Mouse (Mus musculus) liver, postnatal 0 days (tissue): ENCODE results near the gene Ampd3. TPM values are rescaled to one million over a fixed set of nuclear protein-coding genes. Genes with fewer than 3 reads are reported as not detected.

Experiments
- ATAC-seq: fragments of 200-750 bp; cut with Nextera tagmentation; 2 replicates; pipeline ENCODE4 v1.8.0; 2017; ENCODE audit warnings: mild to moderate bottlenecking, moderate library complexity
- DNase-seq: peaks from one replicate; pipeline ENCODE4 v3.0.0-alpha.2; 2016
- H3K27ac ChIP-seq: fragments of 300-500 bp; sonication (generic); 2 replicates; pipeline ENCODE4 v1.5.1; 2014; ENCODE audit warnings: antibody characterized with exemption, moderate library complexity, mild to moderate bottlenecking, low read depth
- H3K27me3 ChIP-seq: fragments of 300-500 bp; sonication (generic); 2 replicates; pipeline ENCODE4 v1.6.1; 2014; ENCODE audit warnings: low read length, control low read depth, mixed read lengths; ENCODE audit not compliant: insufficient read depth
- H3K36me3 ChIP-seq: fragments of 300-500 bp; sonication (generic); replicated peaks from 2 replicates; pipeline ENCODE4 v1.6.1; 2014; ENCODE audit warnings: mild to moderate bottlenecking, control low read depth, low read length, moderate library complexity, mixed read lengths; ENCODE audit not compliant: insufficient read depth
- H3K4me1 ChIP-seq: fragments of 300-500 bp; sonication (generic); 2 replicates; pipeline ENCODE4 v1.6.1; 2014; ENCODE audit warnings: antibody characterized with exemption, mild to moderate bottlenecking, control low read depth; ENCODE audit not compliant: insufficient read depth
- H3K4me2 ChIP-seq: fragments of 300-500 bp; sonication (generic); 2 replicates; pipeline ENCODE4 v1.6.1; 2014; ENCODE audit warnings: low read depth, mild to moderate bottlenecking, low read length, moderate library complexity, mixed read lengths
- H3K4me3 ChIP-seq: fragments of 300-500 bp; sonication (generic); 2 replicates; pipeline ENCODE4 v1.5.1; 2014; ENCODE audit warnings: low read depth, low read length
- H3K9ac ChIP-seq: fragments of 300-500 bp; sonication (generic); replicated peaks from 2 replicates; pipeline ENCODE4 v1.6.1; 2014; ENCODE audit warnings: mild to moderate bottlenecking, moderate library complexity
- H3K9me3 ChIP-seq: fragments of 300-500 bp; sonication (generic); 2 replicates; pipeline ENCODE4 v1.6.1; 2016; ENCODE audit warnings: mild to moderate bottlenecking, control low read depth, low read length, mixed read lengths
- CTCF ChIP-seq: sonication (generic); IDR thresholded peaks from 2 replicates; pipeline ENCODE4 v1.5.1; 2016; ENCODE audit warnings: antibody characterized with exemption, low read depth
- EP300 ChIP-seq: IDR thresholded peaks from 2 replicates; pipeline ENCODE4 v1.6.1; 2016; ENCODE audit warnings: antibody characterized with exemption, low read depth, mild to moderate bottlenecking
- WGBS: fragments of 180-500 bp; shearing (Covaris S2); extraction: QIAGEN DNeasy Blood & Tissue Kit; methylation state at CpG from one replicate; pipeline ENCODE4 v1.1.7; 2014; ENCODE audit not compliant: insufficient replicate concordance; 5-methylcytosine and 5-hydroxymethylcytosine counted together
- polyA plus RNA-seq: library from polyadenylated mRNA; unstranded; fragments of >200 nt; fragmentation: Nextera tagmentation; extraction: Ambion mirVana; gene quantifications from 2 replicates; pipeline ENCODE4 v1.2.1, GENCODE M21; 2015

Ampd3 gene
- polyA plus RNA-seq, 1 experiment from 2014 or later: 16.6 TPM

- Histone ChIP-seq H3K4me2 (no peak overlapping the region), H3K27ac (no peak overlapping the region), H3K4me3 (no peak overlapping the region), H3K27me3 (no peaks in the 10 kb centered on the region), H3K36me3 (peaks cover 57% of the 10 kb centered on the region), H3K4me1 (peaks cover 4% of the 10 kb centered on the region), H3K9me3 (no peaks in the 10 kb centered on the region), H3K9ac (no peak overlapping the region)
- WGBS: 2% methylated on average over 4 of the region's 4 CpGs
- peak; percentile 97 for TF ChIP-seq CTCF
- no peak for TF ChIP-seq EP300
- peak; percentile 37; the same call in 1 of the 2 replicates for ATAC-seq
- peak; percentile 86 for DNase-seq
These were observed 33.0 kb downstream of the Ampd3 start for GRCm38 (mm10) chr7:110801028-110801427.

GRCm38 (mm10) chr7:110803131-110803530 lies 35.1 kb downstream of the Ampd3 start:
- Histone ChIP-seq H3K4me1 (no peaks in the 10 kb centered on the region), H3K4me2 (no peak overlapping the region), H3K27ac (no peak overlapping the region), H3K36me3 (peaks cover 61% of the 10 kb centered on the region), H3K9ac (no peak overlapping the region), H3K4me3 (no peak overlapping the region), H3K27me3 (no peaks in the 10 kb centered on the region), H3K9me3 (no peaks in the 10 kb centered on the region)
- 95% methylated on average over 10 of the region's 10 CpGs for WGBS
- TF ChIP-seq CTCF (no peak), EP300 (no peak)
- no peak for DNase-seq
- no peak for ATAC-seq

- H3K4me3 ChIP-seq: no peak overlapping the region
- no peaks in the 10 kb centered on the region for H3K27me3 ChIP-seq
- no peak for TF ChIP-seq CTCF
- no peak for TF ChIP-seq EP300
- H3K36me3 ChIP-seq: peaks cover 68% of the 10 kb centered on the region
- no peak overlapping the region for H3K4me2 ChIP-seq
- no peaks in the 10 kb centered on the region for H3K4me1 ChIP-seq
- DNase-seq (no peak), ATAC-seq (0 out of 2 replicates have a peak, but pooled peaks have one; percentile 16)
- no peaks in the 10 kb centered on the region for H3K9me3 ChIP-seq
- 68% methylated on average over 3 of the region's 3 CpGs for WGBS
- H3K27ac ChIP-seq: no peak overlapping the region
- no peak overlapping the region for H3K9ac ChIP-seq
These were observed 36.3 kb downstream of the Ampd3 start for GRCm38 (mm10) chr7:110804266-110804665.

- H3K27me3 ChIP-seq: no peaks in the 10 kb centered on the region
- WGBS: 88% methylated on average over 13 of the region's 13 CpGs
These were observed 39.5 kb downstream of the Ampd3 start for GRCm38 (mm10) chr7:110807460-110808030.

GRCm38 (mm10) chr7:110808962-110809361 lies 41.0 kb downstream of the Ampd3 start:
- TF ChIP-seq EP300 (no peak), CTCF (no peak)
- Histone ChIP-seq H3K9ac (no peak overlapping the region), H3K4me1 (no peaks in the 10 kb centered on the region), H3K36me3 (peaks cover 83% of the 10 kb centered on the region), H3K4me3 (no peak overlapping the region), H3K4me2 (no peak overlapping the region), H3K27ac (no peak overlapping the region), H3K9me3 (no peaks in the 10 kb centered on the region), H3K27me3 (no peaks in the 10 kb centered on the region)
- ATAC-seq: no peak
- DNase-seq: no peak
- WGBS: 82% methylated on average over 3 of the region's 3 CpGs

More at GRCm38 (mm10) chr7:110807460-110808030, 39.5 kb downstream of the Ampd3 start:
- TF ChIP-seq EP300 (no peak), CTCF (no peak)
- Histone ChIP-seq H3K4me3 (no peak overlapping the region), H3K9me3 (no peaks in the 10 kb centered on the region), H3K9ac (no peak overlapping the region), H3K4me2 (no peak overlapping the region), H3K36me3 (peaks cover 76% of the 10 kb centered on the region), H3K27ac (no peak overlapping the region), H3K4me1 (no peaks in the 10 kb centered on the region)
- no peak for ATAC-seq
- DNase-seq: no peak

GRCm38 (mm10) chr7:110809585-110810557 lies 41.9 kb downstream of the Ampd3 start:
- H3K4me3 ChIP-seq: no peak overlapping the region
- DNase-seq: no peak
- ATAC-seq: peak; percentile 17
- TF ChIP-seq EP300 (no peak), CTCF (no peak)
- H3K36me3 ChIP-seq: peaks cover 83% of the 10 kb centered on the region
- 88% methylated on average over 18 of the region's 18 CpGs for WGBS
- H3K27me3 ChIP-seq: no peaks in the 10 kb centered on the region
- H3K9me3 ChIP-seq: no peaks in the 10 kb centered on the region
- no peak overlapping the region for H3K4me2 ChIP-seq
- H3K4me1 ChIP-seq: no peaks in the 10 kb centered on the region
- no peak overlapping the region for H3K27ac ChIP-seq
- no peak overlapping the region for H3K9ac ChIP-seq
